Mouse (Mus musculus): ENCODE data around the gene Bcap31.

The Bcap31 gene

GRCm38 (mm10) chrX:73676668-73677067 lies 39.3 kb downstream of the Bcap31 start:
- DNase-seq (ENCODE audit: low read depth, low spot score) = no peak

GRCm38 (mm10) chrX:73675231-73675630 lies 40.7 kb downstream of the Bcap31 start:
- DNase-seq (ENCODE audit: low read depth, low spot score) = no peak

DNA sequence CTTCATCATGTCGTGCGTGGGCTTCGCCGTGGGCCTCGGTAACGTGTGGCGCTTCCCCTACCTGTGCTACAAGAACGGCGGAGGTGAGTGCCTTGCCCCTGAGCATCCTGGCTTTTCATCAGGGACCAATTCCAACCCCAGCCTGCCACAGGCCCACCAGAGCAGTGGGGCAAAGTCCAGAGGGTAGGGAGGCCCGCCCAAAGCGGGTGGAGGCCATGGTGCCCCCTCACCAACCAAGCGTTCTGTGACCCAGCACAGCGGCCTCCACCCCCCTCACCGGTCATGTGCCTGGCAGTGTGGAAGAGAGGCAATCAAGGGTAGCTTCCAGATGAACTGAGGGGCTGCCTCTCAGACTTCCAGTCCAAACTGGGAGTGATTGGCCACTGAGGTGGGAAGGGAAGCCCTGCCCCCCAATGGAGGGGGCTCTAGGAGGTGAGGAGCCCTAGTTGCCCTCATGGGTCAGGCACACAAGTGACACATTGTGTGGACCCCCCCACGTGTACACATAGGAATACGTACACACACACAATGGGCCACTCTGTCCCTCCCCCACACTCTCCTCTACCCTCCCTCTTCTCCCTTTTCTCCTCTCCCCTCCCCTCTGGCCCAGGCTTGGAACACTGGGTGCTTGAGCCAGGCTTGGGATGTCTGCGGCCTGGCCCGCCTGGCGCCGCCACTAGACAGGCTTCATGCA lies 41.9 kb downstream of the Bcap31 start:
- no peak for DNase-seq (ENCODE audit: low read depth, low spot score)

DNA sequence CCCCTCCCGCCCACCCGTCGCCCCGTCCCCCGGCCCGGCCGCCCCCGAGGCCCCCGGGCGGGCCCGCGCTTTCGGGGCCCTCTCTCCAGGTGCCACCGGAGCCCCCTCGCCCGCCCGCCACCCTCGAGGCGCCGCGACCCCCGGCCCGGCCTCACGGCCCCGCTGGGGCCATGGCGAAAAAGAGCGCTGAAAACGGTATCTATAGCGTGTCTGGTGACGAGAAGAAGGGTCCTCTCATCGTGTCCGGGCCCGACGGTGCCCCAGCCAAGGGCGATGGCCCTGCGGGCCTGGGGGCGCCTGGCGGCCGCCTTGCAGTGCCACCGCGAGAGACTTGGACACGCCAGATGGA lies 42.4 kb downstream of the Bcap31 start:
- DNase-seq (ENCODE audit: low read depth, low spot score) = no peak

GRCm38 (mm10) chrX:73672879-73673618 lies 42.9 kb downstream of the Bcap31 start, which contains the start of gene Slc6a8:
Gene Slc6a8 (plus strand): TSS chrX:73673150.
- DNase-seq (ENCODE audit: low read depth, low spot score) = no peak

DNA sequence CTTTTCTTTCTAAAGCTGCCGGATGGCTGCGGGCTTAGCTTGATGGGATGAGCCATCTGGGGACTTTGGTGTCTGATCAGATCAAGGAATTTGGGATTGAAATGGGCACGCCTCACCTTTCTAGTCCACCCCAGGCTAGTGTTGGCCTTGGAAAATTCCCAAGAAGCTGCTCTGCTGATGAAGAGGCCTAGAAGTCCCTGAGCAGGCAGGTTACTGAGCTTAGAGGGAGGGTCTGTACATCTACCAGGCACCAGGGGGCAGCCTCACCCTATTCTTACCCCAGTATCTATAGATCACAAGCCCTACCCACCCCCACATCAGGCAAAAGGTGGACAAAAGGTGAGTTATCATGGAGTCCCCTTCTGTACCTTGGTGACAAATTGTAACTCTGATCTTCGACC lies 43.9 kb downstream of the Bcap31 start:
- DNase-seq (ENCODE audit: low read depth, low spot score) = peak; percentile 67

GRCm38 (mm10) chrX:73663143-73663542 lies 52.8 kb downstream of the Bcap31 start:
- DNase-seq (ENCODE audit: low read depth, low spot score) = no peak

GRCm38 (mm10) chrX:73660284-73660665 lies 55.7 kb downstream of the Bcap31 start:
- no peak for DNase-seq (ENCODE audit: low read depth, low spot score)

- no peak for DNase-seq (ENCODE audit: low read depth, low spot score)
Observed at GRCm38 (mm10) chrX:73659575-73660283, 56.2 kb downstream of the Bcap31 start, which contains the start of gene Pnck. Gene Pnck (minus strand): TSS chrX:73660117.

DNA sequence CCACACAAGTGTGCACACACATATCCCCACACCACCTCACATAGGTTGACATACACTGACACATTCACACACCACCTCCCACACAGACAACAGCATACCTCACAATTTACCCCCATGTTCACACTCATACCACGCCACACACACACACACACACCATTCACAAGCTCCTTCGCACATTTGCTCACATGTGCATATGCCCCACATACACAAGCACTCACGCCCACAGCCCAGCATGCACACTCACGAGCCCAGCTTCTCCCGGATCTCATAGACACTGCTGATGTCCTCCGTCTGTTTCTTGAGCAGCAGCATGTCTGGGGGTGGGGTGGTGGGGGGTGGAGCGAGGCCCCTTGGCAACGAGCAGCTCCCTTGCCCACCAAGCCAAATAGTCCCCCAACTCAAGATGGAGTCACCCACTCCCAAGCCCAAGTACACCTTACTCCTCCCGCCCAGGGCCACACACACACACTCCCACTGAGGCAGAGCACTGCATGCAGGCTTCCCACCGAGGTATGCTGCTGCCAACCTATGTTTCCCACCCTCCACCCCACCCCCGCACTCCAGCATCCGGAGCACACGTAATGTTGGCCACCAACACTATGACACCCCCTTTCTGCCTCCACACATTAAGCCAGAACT lies 56.9 kb downstream of the Bcap31 start:
- no peak for DNase-seq (ENCODE audit: low read depth, low spot score)

- DNase-seq (ENCODE audit: low read depth, low spot score) = no peak
Observed at GRCm38 (mm10) chrX:73658391-73658790, 57.6 kb downstream of the Bcap31 start.

GRCm38 (mm10) chrX:73655529-73655928 lies 60.4 kb downstream of the Bcap31 start:
- no peak for DNase-seq (ENCODE audit: low read depth, low spot score)

- DNase-seq (ENCODE audit: low read depth, low spot score) = peak; percentile 66
Observed at GRCm38 (mm10) chrX:73654177-73654576, 61.8 kb downstream of the Bcap31 start.

- no peak for DNase-seq (ENCODE audit: low read depth, low spot score)
Observed at GRCm38 (mm10) chrX:73653392-73653791, 62.6 kb downstream of the Bcap31 start.

GRCm38 (mm10) chrX:73650869-73651268 lies 65.1 kb downstream of the Bcap31 start:
- no peak for DNase-seq (ENCODE audit: low read depth, low spot score)

- DNase-seq (ENCODE audit: low read depth, low spot score) = no peak
Observed at GRCm38 (mm10) chrX:73645121-73645520, 70.9 kb downstream of the Bcap31 start.

- no peak for DNase-seq (ENCODE audit: low read depth, low spot score)
Observed at GRCm38 (mm10) chrX:73639901-73640469, 76.0 kb downstream of the Bcap31 start.

DNA sequence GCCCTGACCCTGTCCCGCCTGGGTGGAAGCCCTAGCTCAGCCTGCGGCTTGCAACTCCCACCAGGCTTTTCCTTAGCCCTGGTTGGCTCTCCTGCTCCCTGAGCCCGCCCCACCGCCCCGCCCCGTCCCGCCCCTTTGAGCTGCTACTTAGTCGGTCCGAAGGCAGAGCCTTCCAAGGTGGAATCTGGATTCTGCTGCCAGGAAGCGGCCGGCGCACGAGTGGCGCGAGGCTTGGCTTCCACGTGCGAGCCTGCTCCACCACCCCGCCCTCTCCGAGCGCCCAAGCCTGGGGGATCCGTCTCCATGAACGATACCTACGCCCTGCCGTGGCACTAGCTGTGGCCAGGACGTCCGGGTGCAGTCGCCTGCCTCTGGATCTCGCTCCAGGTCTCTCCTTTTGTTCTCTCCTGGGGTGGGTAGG lies 76.7 kb downstream of the Bcap31 start, which contains the start of gene Dusp9:
Dusp9 (plus strand) TSS at position 165 of the 421 bp plus-strand sequence.
- DNase-seq (ENCODE audit: low read depth, low spot score) = no peak

DNA sequence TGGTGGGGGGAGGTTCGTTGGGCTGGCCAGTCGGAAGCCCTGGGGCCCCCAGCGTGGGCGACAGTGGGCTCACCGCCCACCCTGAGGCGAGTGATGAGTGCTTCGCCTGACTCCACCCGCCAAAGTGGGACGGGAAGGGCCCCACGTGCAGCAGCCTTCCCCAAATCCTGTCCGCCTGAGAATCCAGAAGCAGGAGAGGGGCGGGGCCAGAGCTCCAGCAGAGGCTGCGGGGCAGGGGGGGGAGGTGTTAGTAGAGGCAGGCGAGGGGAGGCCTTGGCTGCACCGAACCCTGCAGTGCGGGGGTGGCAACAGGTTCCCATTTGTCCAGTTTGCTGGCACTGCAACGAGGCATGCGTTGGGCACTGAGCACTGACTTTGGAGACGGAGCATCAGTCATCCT lies 78.6 kb downstream of the Bcap31 start:
- no peak for DNase-seq (ENCODE audit: low read depth, low spot score)

Data from retina, postnatal 7 days (tissue).